Mouse (Mus musculus): ENCODE data around the gene Gm15091. TPM values are rescaled to one million over a fixed set of nuclear protein-coding genes. Genes with fewer than 3 reads are reported as not detected.

Gm15091 gene
- polyA plus RNA-seq (2012; rRNA removed; ENCODE audit: low replicate concordance) = not detected in 2 replicates

GRCm38 (mm10) chrX:149941355-149941754 lies at the start of gene Gm15091:
TSS of gene Gm15091 (plus strand) at chrX:149941655.

Other genes starting within 250 kb of the Gm15091 start
- not detected in 2 replicates for gene Gm15097, start 157.2 kb upstream of the Gm15091 start, polyA plus RNA-seq (2012; rRNA removed; ENCODE audit: low replicate concordance)